Mouse (Mus musculus): Measurements from ENCODE around the gene Riok1. TPM values are rescaled to one million over a fixed set of nuclear protein-coding genes. Genes with fewer than 3 reads are reported as not detected.

Gene Riok1
- total and polyA plus RNA-seq, 3 experiments = 8.3 to 9.0 (median 8.4) TPM

GRCm38 (mm10) chr13:38089871-38090270 lies 53.1 kb downstream of the Riok1 start:
- no peaks in the 10 kb centered on the region for H3K36me3 ChIP-seq (ENCODE audit: control insufficient read depth, insufficient read depth, low read length)
- H3K27ac ChIP-seq = no peak overlapping the region
- TF ChIP-seq POLR2A (IDR thresholded peaks at IDR 0.05; ENCODE audit: insufficient read depth, low read depth, low read length) = no peak
- no peak for TF ChIP-seq CTCF (IDR thresholded peaks at IDR 0.05)
- TF ChIP-seq EP300 (IDR thresholded peaks at IDR 0.05; ENCODE audit: insufficient read depth, low read depth, low read length) = no peak
- H3K4me1 ChIP-seq (ENCODE audit: control insufficient read depth, insufficient read depth, low read length) = no peaks in the 10 kb centered on the region
- H3K9ac ChIP-seq (ENCODE audit: low read depth, low read length) = no peak overlapping the region
- intact Hi-C loops (cut with DNase I) = no loop called here
- H3K27me3 ChIP-seq (ENCODE audit: control insufficient read depth, insufficient read depth, low read length) = no peaks in the 10 kb centered on the region
- no peak for DNase-seq
- H3K4me3 ChIP-seq = no peak overlapping the region
- WGBS = 35% methylated on average over 4 of the region's 4 CpGs
- no peaks in the 10 kb centered on the region for H3K79me2 ChIP-seq (replicated peaks; ENCODE audit: control insufficient read depth, insufficient read depth, low read length)

GRCm38 (mm10) chr13:38096207-38096606 lies 59.4 kb downstream of the Riok1 start:
- Histone ChIP-seq H3K27me3 (ENCODE audit: control insufficient read depth, insufficient read depth, low read length) (no peaks in the 10 kb centered on the region), H3K4me3 (no peak overlapping the region), H3K36me3 (ENCODE audit: control insufficient read depth, insufficient read depth, low read length) (no peaks in the 10 kb centered on the region), H3K27ac (no peak overlapping the region), H3K79me2 (replicated peaks; ENCODE audit: control insufficient read depth, insufficient read depth, low read length) (no peaks in the 10 kb centered on the region), H3K9ac (ENCODE audit: low read depth, low read length) (no peak overlapping the region), H3K4me1 (ENCODE audit: control insufficient read depth, insufficient read depth, low read length) (no peaks in the 10 kb centered on the region)
- WGBS = 62% methylated on average over 4 of the region's 4 CpGs
- no peak for DNase-seq
- intact Hi-C loops (cut with DNase I) = no loop called here
- TF ChIP-seq CTCF (IDR thresholded peaks at IDR 0.05) (no peak), EP300 (IDR thresholded peaks at IDR 0.05; ENCODE audit: insufficient read depth, low read depth, low read length) (no peak), POLR2A (IDR thresholded peaks at IDR 0.05; ENCODE audit: insufficient read depth, low read depth, low read length) (no peak)

DNA sequence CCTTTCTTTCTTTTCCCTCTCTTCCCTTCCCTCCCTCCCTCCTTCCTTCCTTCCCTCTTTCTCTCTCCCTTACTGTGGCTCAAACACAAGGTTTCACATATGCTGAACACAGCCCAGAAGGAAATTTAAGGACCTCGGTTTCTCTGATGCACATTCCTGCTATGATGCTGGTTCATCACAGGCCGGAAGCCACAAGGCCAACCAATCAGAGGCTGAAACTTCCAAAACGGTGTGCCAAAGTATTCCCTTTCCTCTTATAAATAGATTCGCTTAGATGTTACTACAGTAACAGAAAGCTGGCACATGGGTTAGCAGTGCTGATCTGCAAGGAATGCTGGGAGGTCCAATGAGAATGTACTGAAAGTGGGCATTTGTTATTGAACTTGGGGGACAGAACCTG lies 66.6 kb downstream of the Riok1 start:
- no peaks in the 10 kb centered on the region for H3K27me3 ChIP-seq (ENCODE audit: control insufficient read depth, insufficient read depth, low read length)
- no peaks in the 10 kb centered on the region for H3K36me3 ChIP-seq (ENCODE audit: control insufficient read depth, insufficient read depth, low read length)
- WGBS = 52% methylated on average over 4 of the region's 4 CpGs
- TF ChIP-seq CTCF (IDR thresholded peaks at IDR 0.05) (no peak), EP300 (IDR thresholded peaks at IDR 0.05; ENCODE audit: insufficient read depth, low read depth, low read length) (no peak), POLR2A (IDR thresholded peaks at IDR 0.05; ENCODE audit: insufficient read depth, low read depth, low read length) (no peak)
- H3K4me3 ChIP-seq = no peak overlapping the region
- H3K79me2 ChIP-seq (replicated peaks; ENCODE audit: control insufficient read depth, insufficient read depth, low read length) = no peaks in the 10 kb centered on the region
- H3K27ac ChIP-seq = no peak overlapping the region
- no peaks in the 10 kb centered on the region for H3K4me1 ChIP-seq (ENCODE audit: control insufficient read depth, insufficient read depth, low read length)
- DNase-seq = no peak
- intact Hi-C loops (cut with DNase I) = no loop called here
- H3K9ac ChIP-seq (ENCODE audit: low read depth, low read length) = no peak overlapping the region

GRCm38 (mm10) chr13:38104501-38104900 lies 67.7 kb downstream of the Riok1 start:
- Histone ChIP-seq H3K27me3 (ENCODE audit: control insufficient read depth, insufficient read depth, low read length) (no peaks in the 10 kb centered on the region), H3K4me3 (no peak overlapping the region), H3K4me1 (ENCODE audit: control insufficient read depth, insufficient read depth, low read length) (no peaks in the 10 kb centered on the region), H3K36me3 (ENCODE audit: control insufficient read depth, insufficient read depth, low read length) (no peaks in the 10 kb centered on the region), H3K79me2 (replicated peaks; ENCODE audit: control insufficient read depth, insufficient read depth, low read length) (no peaks in the 10 kb centered on the region), H3K9ac (ENCODE audit: low read depth, low read length) (no peak overlapping the region), H3K27ac (no peak overlapping the region)
- DNase-seq = no peak
- intact Hi-C loops (cut with DNase I) = no loop called here
- TF ChIP-seq POLR2A (IDR thresholded peaks at IDR 0.05; ENCODE audit: insufficient read depth, low read depth, low read length) (no peak), CTCF (IDR thresholded peaks at IDR 0.05) (no peak), EP300 (IDR thresholded peaks at IDR 0.05; ENCODE audit: insufficient read depth, low read depth, low read length) (no peak)
- WGBS = 91% methylated on average over 10 of the region's 10 CpGs

GRCm38 (mm10) chr13:38109081-38109480 lies 72.3 kb downstream of the Riok1 start:
- no peaks in the 10 kb centered on the region for H3K79me2 ChIP-seq (replicated peaks; ENCODE audit: control insufficient read depth, insufficient read depth, low read length)
- no peaks in the 10 kb centered on the region for H3K4me1 ChIP-seq (ENCODE audit: control insufficient read depth, insufficient read depth, low read length)
- H3K36me3 ChIP-seq (ENCODE audit: control insufficient read depth, insufficient read depth, low read length) = no peaks in the 10 kb centered on the region
- H3K27me3 ChIP-seq (ENCODE audit: control insufficient read depth, insufficient read depth, low read length) = no peaks in the 10 kb centered on the region
- intact Hi-C loops (cut with DNase I) = no loop called here
- TF ChIP-seq CTCF (IDR thresholded peaks at IDR 0.05) (no peak), POLR2A (IDR thresholded peaks at IDR 0.05; ENCODE audit: insufficient read depth, low read depth, low read length) (no peak), EP300 (IDR thresholded peaks at IDR 0.05; ENCODE audit: insufficient read depth, low read depth, low read length) (no peak)
- no peak overlapping the region for H3K27ac ChIP-seq
- no peak overlapping the region for H3K9ac ChIP-seq (ENCODE audit: low read depth, low read length)
- 90% methylated on average over 9 of the region's 9 CpGs for WGBS
- H3K4me3 ChIP-seq = no peak overlapping the region
- no peak for DNase-seq

Small RNA genes within 50 kb of the gene (microRNA-seq; reads per million reads assigned to microRNA genes)
- gene Gm27387 = 0 reads per million in 2 experiments

Other genes starting within 250 kb of the Riok1 start
- gene Ssr1, start 42.8 kb upstream of the Riok1 start, total RNA-seq (2021) = 10 to 100 TPM; 41.7 to 44.9 TPM
- 10.0 and 17.2 TPM in 2 replicates for gene Ssr1, start 42.8 kb upstream of the Riok1 start, polyA plus RNA-seq (2012; rRNA removed)
- gene Cage1, start 74 bp downstream of the Riok1 start, total RNA-seq (2021) = 1 to 10 TPM; 1.6 to 2.3 TPM
- 0.12 and 0.41 TPM in 2 replicates for gene Cage1, start 74 bp downstream of the Riok1 start, polyA plus RNA-seq (2012; rRNA removed)
- 100 to 1,000 TPM; 449 to 577 TPM for gene Dsp, start 114.3 kb downstream of the Riok1 start, total RNA-seq (2021)
- gene Dsp, start 114.3 kb downstream of the Riok1 start, polyA plus RNA-seq (2012; rRNA removed) = 84.4 and 141 TPM in 2 replicates
- gene Snrnp48, start 167.9 kb downstream of the Riok1 start, total RNA-seq (2021) = 1 to 10 TPM; 9.6 to 9.7 TPM
- gene Snrnp48, start 167.9 kb downstream of the Riok1 start, polyA plus RNA-seq (2012; rRNA removed) = 11.9 and 19.2 TPM in 2 replicates